Mouse (Mus musculus) liver, adult 2 months (tissue): Measurements from ENCODE around the gene Ndrg4.

Source experiments
- CTCF ChIP-seq: fragments of 200-500 bp; IDR thresholded peaks from 2 replicates; pipeline ENCODE4 v1.5.1; 2011; ENCODE audit warnings: low read depth, low read length, control low read depth
- POLR2A ChIP-seq: fragments of 200-500 bp; IDR thresholded peaks from 2 replicates; pipeline ENCODE4 v1.6.1; 2011; ENCODE audit warnings: low read length, control low read depth; ENCODE audit not compliant: insufficient read depth; ENCODE audit errors: extremely low read depth

- TF ChIP-seq CTCF (no peak), POLR2A (no peak)
Measured at GRCm38 (mm10) chr8:95696661-95697060, 19.9 kb downstream of the Ndrg4 start.
